Mouse (Mus musculus) yolk sac, embryonic 10.5 days (tissue): ENCODE measurements around the gene Macrod2.

Source experiments
- DNase-seq: peaks from one replicate; pipeline ENCODE4 v3.0.0-alpha.2; 2017; ENCODE audit warnings: low spot score

The Macrod2 gene

GRCm38 (mm10) chr2:141859220-141859619 lies 1464.1 kb downstream of the Macrod2 start:
- DNase-seq, result no peak

GRCm38 (mm10) chr2:141861679-141862268 lies 1466.7 kb downstream of the Macrod2 start:
- DNase-seq, result no peak

GRCm38 (mm10) chr2:141862531-141863265 lies 1467.6 kb downstream of the Macrod2 start:
- no peak for DNase-seq

GRCm38 (mm10) chr2:141863628-141864165 lies 1468.6 kb downstream of the Macrod2 start:
- no peak for DNase-seq

GRCm38 (mm10) chr2:141870930-141871329 lies 1475.8 kb downstream of the Macrod2 start:
- DNase-seq, result no peak

- no peak for DNase-seq
These were observed 1481.2 kb downstream of the Macrod2 start for GRCm38 (mm10) chr2:141876155-141876851.

GRCm38 (mm10) chr2:141876958-141877357 lies 1481.8 kb downstream of the Macrod2 start:
- DNase-seq, result no peak

- no peak for DNase-seq
These were observed 1483.4 kb downstream of the Macrod2 start for GRCm38 (mm10) chr2:141878473-141878872.

- no peak for DNase-seq
These were observed 1484.6 kb downstream of the Macrod2 start for GRCm38 (mm10) chr2:141879711-141880110.

GRCm38 (mm10) chr2:141886694-141887474 lies 1491.8 kb downstream of the Macrod2 start:
- DNase-seq, result peak; percentile 5

- DNase-seq, result no peak
These were observed 1494.4 kb downstream of the Macrod2 start for GRCm38 (mm10) chr2:141889497-141889896.

- DNase-seq, result no peak
These were observed 1502.8 kb downstream of the Macrod2 start for GRCm38 (mm10) chr2:141897951-141898350.

GRCm38 (mm10) chr2:141911831-141912447 lies 1516.8 kb downstream of the Macrod2 start:
- no peak for DNase-seq

GRCm38 (mm10) chr2:141913486-141913885 lies 1518.4 kb downstream of the Macrod2 start:
- no peak for DNase-seq

- DNase-seq, result no peak
These were observed 1518.8 kb downstream of the Macrod2 start for GRCm38 (mm10) chr2:141913894-141914293.

- no peak for DNase-seq
These were observed 1525.4 kb downstream of the Macrod2 start for GRCm38 (mm10) chr2:141920377-141920992.

GRCm38 (mm10) chr2:141935130-141935529 lies 1540.0 kb downstream of the Macrod2 start:
- DNase-seq, result no peak

GRCm38 (mm10) chr2:141954795-141955194 lies 1559.7 kb downstream of the Macrod2 start:
- DNase-seq, result no peak

GRCm38 (mm10) chr2:141955197-141955596 lies 1560.1 kb downstream of the Macrod2 start:
- DNase-seq, result no peak

GRCm38 (mm10) chr2:141962868-141963267 lies 1567.8 kb downstream of the Macrod2 start:
- no peak for DNase-seq
